Mouse (Mus musculus) megakaryocyte, adult 5-6 weeks (primary cell): Measurements from ENCODE around the gene Dcn. TPM values are rescaled to one million over a fixed set of nuclear protein-coding genes. Genes with fewer than 3 reads are reported as not detected.

Experiments used
- ATAC-seq: 2 replicates; pipeline ENCODE4 v1.8.0; 2016; ENCODE audit warnings: mild to moderate bottlenecking, inconsistent platforms; ENCODE audit not compliant: poor library complexity, severe bottlenecking
- total RNA-seq, 2 experiments: library from RNA; stranded (forward) in 1 of 2; stranded (reverse) in 1 of 2; fragments of 153-499, 151-499 nt in 1 of 2; fragments of 221-1000, 200-1000 nt in 1 of 2; gene quantifications; 2 replicates each; pipeline versions ENCODE4 v1.2.3 to v1.2.4; 2015 to 2017

Dcn gene
- total RNA-seq, 2 experiments from 2014 or later = 0.27 to 0.59 TPM

DNA sequence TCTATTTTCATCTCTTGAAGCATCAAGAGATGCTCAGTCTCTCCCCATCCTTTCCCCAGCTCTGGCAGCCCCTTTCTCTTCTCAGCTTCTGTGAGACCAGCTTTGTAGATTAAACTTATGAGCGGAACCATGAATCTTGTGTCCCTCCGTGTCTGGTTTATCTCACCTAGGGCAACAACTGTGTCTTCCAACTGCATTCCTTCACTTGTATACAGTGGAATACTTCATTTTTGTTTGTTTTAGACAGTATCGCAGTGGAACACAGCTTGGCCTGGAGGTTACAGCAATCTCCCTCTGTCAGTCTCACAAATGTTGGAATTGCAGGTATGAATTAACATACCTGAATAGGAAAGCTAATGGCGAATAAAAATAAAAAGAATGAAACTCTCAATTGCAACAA lies 58.8 kb downstream of the Dcn start:
- ATAC-seq = no peak

DNA sequence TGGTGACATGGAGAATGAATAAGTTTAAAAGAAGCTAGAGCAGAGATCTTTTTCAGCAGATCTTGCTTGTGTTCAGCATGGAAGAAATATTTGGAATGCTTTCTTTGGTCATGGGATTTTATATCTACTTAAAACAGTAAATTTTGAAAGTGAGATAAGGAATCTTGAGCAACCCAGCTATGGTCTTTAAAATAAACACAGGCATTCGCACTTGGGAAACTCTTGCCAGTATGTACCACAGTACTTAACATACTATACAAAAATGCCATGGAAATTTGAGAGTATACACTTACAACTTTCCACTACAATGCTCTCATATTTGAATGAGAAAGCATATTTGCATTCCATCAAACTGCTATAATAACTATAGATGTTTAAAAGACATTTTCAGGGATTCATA lies 68.3 kb downstream of the Dcn start:
- no peak for ATAC-seq

DNA sequence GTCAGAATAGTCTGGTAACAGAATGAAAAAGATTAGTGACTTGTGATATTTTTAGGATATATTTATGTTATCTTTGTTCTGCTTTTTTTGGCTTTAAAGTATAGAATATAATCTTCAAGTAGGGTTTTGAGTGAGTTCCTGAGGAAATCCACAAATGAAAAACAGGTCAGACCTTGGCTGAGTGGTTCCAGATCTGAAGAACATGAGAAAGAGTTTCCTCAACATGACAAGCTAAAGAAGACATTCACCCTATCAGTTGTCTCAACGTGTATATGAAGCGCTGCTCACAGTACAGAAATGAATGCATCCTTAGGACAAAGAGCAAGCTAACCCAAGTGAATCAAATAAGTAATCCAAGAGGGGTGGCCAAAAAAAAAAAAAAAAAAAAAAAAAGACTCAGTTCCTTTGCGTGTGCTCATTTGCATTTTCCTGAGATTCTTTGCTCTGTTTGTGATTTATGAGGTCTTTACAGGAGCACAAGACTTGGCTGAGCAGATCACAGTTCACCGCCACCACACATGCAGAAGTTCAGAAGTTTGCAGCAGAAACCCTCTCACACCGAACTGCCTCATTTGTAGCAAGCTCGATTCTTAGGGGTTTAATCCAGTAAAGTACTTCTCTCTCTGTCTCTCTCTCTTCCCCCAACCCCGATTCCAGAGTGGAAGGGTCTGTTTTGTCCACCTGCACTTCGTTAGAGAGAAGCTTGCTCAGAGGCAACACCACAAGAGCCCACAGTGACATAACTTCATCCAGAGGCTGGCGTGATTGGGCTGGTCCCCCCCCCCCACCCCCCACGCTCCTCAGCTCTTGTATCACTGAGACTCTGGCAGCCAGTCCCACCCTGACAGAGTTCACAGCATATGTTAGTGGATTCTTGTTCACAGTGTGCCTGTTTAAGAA lies 85.8 kb downstream of the Dcn start, which contains the start of gene Lum:
Lum (plus strand) TSS at position 172 of the 900 bp plus-strand sequence.
- ATAC-seq = no peak

DNA sequence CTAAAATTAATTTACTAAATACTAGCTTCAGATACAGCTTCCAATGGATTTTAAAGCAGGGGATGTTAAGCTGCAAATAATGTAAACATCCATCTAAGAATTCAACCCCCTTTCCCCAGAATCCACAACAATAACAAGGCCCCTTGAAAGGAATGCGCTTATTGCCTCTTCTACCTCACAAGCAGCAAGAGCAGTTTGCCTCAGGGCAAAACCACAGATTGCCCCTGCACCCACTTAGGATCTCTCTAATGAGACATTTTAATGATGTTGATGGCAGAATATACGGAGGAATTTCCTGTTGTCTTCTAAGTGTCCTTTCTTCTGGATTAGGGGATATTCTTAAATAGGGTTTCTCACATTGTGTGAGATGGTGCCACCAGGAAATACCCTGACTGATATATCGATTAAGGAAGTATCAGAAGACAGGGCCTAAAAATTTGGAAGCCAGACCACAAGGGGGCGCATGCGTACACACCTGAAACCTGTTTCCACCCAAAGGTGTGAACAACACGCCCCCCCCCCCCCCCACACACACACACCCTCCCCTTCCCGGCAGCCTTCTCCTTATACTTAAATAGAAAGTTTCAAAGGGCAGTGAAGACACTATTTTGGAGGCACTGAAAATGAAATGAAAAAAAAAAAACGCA lies 88.2 kb downstream of the Dcn start:
- ATAC-seq = no peak

Other genes starting within 250 kb of the Dcn start
- gene Lum, start 85.5 kb downstream of the Dcn start, total RNA-seq (2015) = 0.11 TPM in 1 of 2 replicates, not detected in the other
- 0.11 TPM in 1 of 2 replicates, not detected in the other for gene Lum, start 85.5 kb downstream of the Dcn start, total RNA-seq (2017)
- gene Kera, start 127.3 kb downstream of the Dcn start, total RNA-seq (2015) = not detected in 2 replicates
- not detected in 2 replicates for gene Kera, start 127.3 kb downstream of the Dcn start, total RNA-seq (2017)
- gene Epyc, start 164.5 kb downstream of the Dcn start, total RNA-seq (2015) = not detected in 2 replicates
- gene Epyc, start 164.5 kb downstream of the Dcn start, total RNA-seq (2017) = not detected in 2 replicates
- not detected in 2 replicates for gene Ccer1, start 213.4 kb downstream of the Dcn start, total RNA-seq (2015)
- gene Ccer1, start 213.4 kb downstream of the Dcn start, total RNA-seq (2017) = not detected in 2 replicates
- not detected in 2 replicates for gene C030005K15Rik, start 247.1 kb downstream of the Dcn start, total RNA-seq (2015)
- gene C030005K15Rik, start 247.1 kb downstream of the Dcn start, total RNA-seq (2017) = not detected in 2 replicates